Comparison of ENCODE assay signal across 9 mouse cellular contexts in the genomic region with DNA sequence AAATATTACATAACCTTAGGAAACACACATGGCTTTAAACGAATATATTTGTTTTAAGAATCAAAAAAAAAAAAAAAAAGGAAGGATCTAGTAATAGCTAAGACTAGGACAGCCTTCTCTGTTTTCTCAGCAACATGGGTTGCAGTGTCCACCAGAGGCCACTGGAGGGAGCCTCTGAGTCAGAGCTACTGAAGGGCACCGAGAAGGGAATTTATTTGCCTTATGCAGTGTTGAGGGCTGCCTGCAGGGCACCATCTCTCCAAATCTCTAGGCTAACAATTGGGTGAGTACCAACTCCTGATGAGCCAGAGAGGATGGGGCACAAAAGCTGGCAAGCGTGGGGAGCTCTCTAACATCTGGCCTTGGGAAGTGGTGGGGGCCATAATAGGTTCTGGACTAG. TPM values are rescaled to one million over a fixed set of nuclear protein-coding genes. Genes with fewer than 3 reads are reported as not detected.
DNase-seq lines count a peak whose midpoint lies in the region; ATAC-seq and TF ChIP-seq lines count a peak whose summit lies in the region.
"Had no signal": no experiment of that assay in that cellular context is flagged by ENCODE, and none has a peak within 500 bp of the region (broad histone marks: within the 10 kb centered on the region; RNA-seq: fewer than 3 reads in every experiment).

No protein-coding gene starts in this region.

- H3K4me2 ChIP-seq in kidney, postnatal 0 days (ENCODE audit: low read length) = no peak overlapping the region
- H3K4me2 ChIP-seq in liver, embryonic 11.5 days = no peak overlapping the region
- H3K4me2 ChIP-seq in neural tube, embryonic 11.5 days (ENCODE audit: low read depth) = no peak overlapping the region
- H3K4me2 ChIP-seq in stomach, embryonic 14.5 days (replicated peaks; ENCODE audit: low read depth, low read length) = no peak overlapping the region

- H3K27me3 ChIP-seq in heart, embryonic 10.5 days (ENCODE audit: insufficient read depth, poor library complexity, severe bottlenecking) = no peaks in the 10 kb centered on the region
- no peaks in the 10 kb centered on the region for H3K27me3 ChIP-seq in kidney, postnatal 0 days (ENCODE audit: insufficient read depth, low read length)
- no peaks in the 10 kb centered on the region for H3K27me3 ChIP-seq in liver, embryonic 11.5 days (replicated peaks; ENCODE audit: control insufficient read depth, insufficient read depth, low read length)
- no peaks in the 10 kb centered on the region for H3K27me3 ChIP-seq in neural tube, embryonic 11.5 days (ENCODE audit: control insufficient read depth, insufficient read depth, low read length)
- no peaks in the 10 kb centered on the region for H3K27me3 ChIP-seq in stomach, embryonic 14.5 days (ENCODE audit: control insufficient read depth, insufficient read depth, low read length)

- no peak for TF ChIP-seq POLR2A in bone marrow, adult 2 months (IDR thresholded peaks at IDR 0.05; ENCODE audit: borderline replicate concordance, control insufficient read depth, low read depth, low read length)

- 27% methylated on average over 3 of the region's 3 CpGs for WGBS in bone marrow, adult 2 months
- 20% methylated on average over 3 of the region's 3 CpGs for WGBS in heart, embryonic 10.5 days
- 21% methylated on average over 3 of the region's 3 CpGs for WGBS in kidney, postnatal 0 days
- WGBS in liver, embryonic 11.5 days = 24% methylated on average over 3 of the region's 3 CpGs
- 18% methylated on average over 3 of the region's 3 CpGs for WGBS in neural tube, embryonic 11.5 days
- WGBS in stomach, embryonic 14.5 days = 16% methylated on average over 3 of the region's 3 CpGs

- TF ChIP-seq CTCF in bone marrow, adult 2 months (IDR thresholded peaks at IDR 0.05; ENCODE audit: control insufficient read depth, insufficient read depth, low read length) = peak; percentile 87
- TF ChIP-seq CTCF in kidney, postnatal 0 days (IDR thresholded peaks at IDR 0.05; ENCODE audit: low read depth) = peak; percentile 96

- no peak overlapping the region for H3K9ac ChIP-seq in kidney, postnatal 0 days (ENCODE audit: low read depth, low read length)
- H3K9ac ChIP-seq in liver, embryonic 11.5 days (ENCODE audit: low read depth, low read length) = no peak overlapping the region
- H3K9ac ChIP-seq in neural tube, embryonic 11.5 days (ENCODE audit: low read length) = no peak overlapping the region
- no peak overlapping the region for H3K9ac ChIP-seq in stomach, embryonic 14.5 days (replicated peaks; ENCODE audit: low read depth, low read length)

- no peaks in the 10 kb centered on the region for H3K36me3 ChIP-seq in heart, embryonic 10.5 days
- H3K36me3 ChIP-seq in kidney, postnatal 0 days (ENCODE audit: insufficient read depth, low read length) = no peaks in the 10 kb centered on the region
- H3K36me3 ChIP-seq in liver, embryonic 11.5 days (ENCODE audit: control insufficient read depth, insufficient read depth, low read length) = no peaks in the 10 kb centered on the region
- H3K36me3 ChIP-seq in neural tube, embryonic 11.5 days (ENCODE audit: control insufficient read depth, insufficient read depth, low read length) = no peaks in the 10 kb centered on the region
- H3K36me3 ChIP-seq in stomach, embryonic 14.5 days (ENCODE audit: control insufficient read depth, insufficient read depth, low read length) = no peaks in the 10 kb centered on the region

- H3K4me3 ChIP-seq in bone marrow, adult 2 months (replicated peaks; ENCODE audit: control insufficient read depth, low read depth, low read length) = no peak overlapping the region
- no peak overlapping the region for H3K4me3 ChIP-seq in heart, embryonic 10.5 days
- no peak overlapping the region for H3K4me3 ChIP-seq in kidney, postnatal 0 days (replicated peaks; ENCODE audit: low read depth, low read length)
- no peak overlapping the region for H3K4me3 ChIP-seq in liver, embryonic 11.5 days (ENCODE audit: low read depth, low read length)
- no peak overlapping the region for H3K4me3 ChIP-seq in neural tube, embryonic 11.5 days (ENCODE audit: low read depth, low read length)
- no peak overlapping the region for H3K4me3 ChIP-seq in stomach, embryonic 14.5 days (ENCODE audit: low read depth, low read length)
- H3K4me3 ChIP-seq: erythroblast, embryonic 14.5 days had no signal

- peak; percentile 80 for DNase-seq in heart, embryonic 10.5 days (ENCODE audit: low spot score)
- DNase-seq in kidney, postnatal 0 days (ENCODE audit: low spot score) = peak; percentile 80
- DNase-seq in liver, embryonic 11.5 days (ENCODE audit: low spot score) = peak; percentile 65
- DNase-seq in neural tube, embryonic 11.5 days (ENCODE audit: low spot score) = peak; percentile 79

- peak; percentile 94 for ATAC-seq in CD4-positive, CD25-positive, alpha-beta regulatory T cell, adult 4 months
- ATAC-seq in erythroblast, adult 5-6 weeks (replicated peaks; ENCODE audit: low FRiP score, poor library complexity, severe bottlenecking) = peak; percentile 75
- peak; percentile 76; the same call in 1 of the 2 replicates for ATAC-seq in kidney, postnatal 0 days (replicated peaks; ENCODE audit: low FRiP score, low read depth)
- ATAC-seq in liver, embryonic 11.5 days (replicated peaks; ENCODE audit: low FRiP score) = peak; percentile 60; the same call in 1 of the 2 replicates
- ATAC-seq in neural tube, embryonic 11.5 days (ENCODE audit: insufficient read depth, low FRiP score, low TSS enrichment) = peak; percentile 50
- ATAC-seq in stomach, embryonic 14.5 days (ENCODE audit: insufficient number of reproducible peaks, insufficient read depth, low FRiP score, low read depth) = no peak

- no peak overlapping the region for H3K27ac ChIP-seq in bone marrow, adult 2 months (ENCODE audit: control insufficient read depth, insufficient read depth, low read depth, low read length, poor library complexity)
- H3K27ac ChIP-seq in heart, embryonic 10.5 days = no peak overlapping the region
- no peak overlapping the region for H3K27ac ChIP-seq in kidney, postnatal 0 days
- H3K27ac ChIP-seq in liver, embryonic 11.5 days (ENCODE audit: low read depth, low read length) = no peak overlapping the region
- H3K27ac ChIP-seq in neural tube, embryonic 11.5 days (ENCODE audit: low read depth, low read length) = no peak overlapping the region
- H3K27ac ChIP-seq in stomach, embryonic 14.5 days (ENCODE audit: low read length) = 0 out of 2 replicates have a peak overlapping the region, but pooled peaks have one; percentile 52

- H3K9me3 ChIP-seq in heart, embryonic 10.5 days = no peaks in the 10 kb centered on the region
- no peaks in the 10 kb centered on the region for H3K9me3 ChIP-seq in kidney, postnatal 0 days (replicated peaks; ENCODE audit: low read length)
- no peaks in the 10 kb centered on the region for H3K9me3 ChIP-seq in liver, embryonic 11.5 days (ENCODE audit: control insufficient read depth, low read length)
- H3K9me3 ChIP-seq in neural tube, embryonic 11.5 days (ENCODE audit: control insufficient read depth, low read length) = no peaks in the 10 kb centered on the region
- no peaks in the 10 kb centered on the region for H3K9me3 ChIP-seq in stomach, embryonic 14.5 days (ENCODE audit: control insufficient read depth, low read depth, low read length)

- peaks cover 2% of the 10 kb centered on the region; the same call in 1 of the 2 replicates for H3K4me1 ChIP-seq in bone marrow, adult 2 months (ENCODE audit: control insufficient read depth, insufficient read depth, low read length)
- H3K4me1 ChIP-seq in heart, embryonic 10.5 days = peaks cover 8% of the 10 kb centered on the region; the same call in 1 of the 2 replicates
- H3K4me1 ChIP-seq in kidney, postnatal 0 days (replicated peaks; ENCODE audit: insufficient read depth, low read length) = 0 out of 2 replicates have a peak, but pooled peaks cover 6% of the 10 kb centered on the region
- H3K4me1 ChIP-seq in liver, embryonic 11.5 days (replicated peaks; ENCODE audit: control insufficient read depth, insufficient read depth, low read length) = no peaks in the 10 kb centered on the region; the same call in 1 of the 2 replicates
- H3K4me1 ChIP-seq in neural tube, embryonic 11.5 days (ENCODE audit: control insufficient read depth, insufficient read depth, low read length) = no peaks in the 10 kb centered on the region
- 0 out of 2 replicates have a peak, but pooled peaks cover 3% of the 10 kb centered on the region for H3K4me1 ChIP-seq in stomach, embryonic 14.5 days (ENCODE audit: control insufficient read depth, insufficient read depth, low read length)

RNA-seq across cellular contexts. Expression of a gene that starts 9.1 kb away (rescaled TPM):
- polyA plus RNA-seq in CD4-positive, CD25-positive, alpha-beta regulatory T cell, adult 4 months (2017; shearing (Covaris generic)) = 10 to 100 TPM; 42.8 to 72.2 TPM
- 33.0 and 44.4 TPM in 2 replicates for polyA plus RNA-seq in bone marrow, adult 2 months (2011; ENCODE audit: insufficient read depth, insufficient read length, low replicate concordance, missing spikeins)
- 13.8 and 21.9 TPM in 2 replicates for total RNA-seq in erythroblast, adult 5-6 weeks (2015; ENCODE audit: low replicate concordance)
- 12.8 and 21.9 TPM in 2 replicates for total RNA-seq in erythroblast, adult 5-6 weeks (2017; ENCODE audit: low replicate concordance)
- polyA plus RNA-seq in heart, embryonic 10.5 days (2016; fragmentation: Nextera tagmentation; extraction: Ambion mirVana) = 105 and 121 TPM in 2 replicates
- 117 and 123 TPM in 2 replicates for polyA plus RNA-seq in kidney, postnatal 0 days (2015; fragmentation: Nextera tagmentation; extraction: Ambion mirVana)
- polyA plus RNA-seq in liver, embryonic 11.5 days (2014; fragmentation: Nextera tagmentation; extraction: Ambion mirVana) = 106 and 108 TPM in 2 replicates
- 102 and 104 TPM in 2 replicates for polyA plus RNA-seq in neural tube, embryonic 11.5 days (2014; fragmentation: Nextera tagmentation; extraction: Ambion mirVana)
- 120 and 126 TPM in 2 replicates for polyA plus RNA-seq in stomach, embryonic 14.5 days (2014; fragmentation: Nextera tagmentation; extraction: Ambion mirVana)
